Comparison of ENCODE assay signal across 8 mouse cellular contexts in genomic region chr7:143505823-143506222, GRCm38 (mm10). TPM values are rescaled to one million over a fixed set of nuclear protein-coding genes. Genes with fewer than 3 reads are reported as not detected.
DNase-seq lines count a peak whose midpoint lies in the region; ATAC-seq and TF ChIP-seq lines count a peak whose summit lies in the region.

No protein-coding gene starts in this region.

- no peaks in the 10 kb centered on the region for H3K9me3 ChIP-seq in intestine, postnatal 0 days (ENCODE audit: control insufficient read depth)
- no peaks in the 10 kb centered on the region for H3K9me3 ChIP-seq in intestine, embryonic 15.5 days
- H3K9me3 ChIP-seq in limb, embryonic 14.5 days (ENCODE audit: control insufficient read depth, low read length), result no peaks in the 10 kb centered on the region

- peak; percentile 74 for TF ChIP-seq CTCF in intestine, postnatal 0 days (IDR thresholded peaks at IDR 0.05; ENCODE audit: low read depth)

- H3K9ac ChIP-seq in intestine, postnatal 0 days (ENCODE audit: low read depth, low read length), result no peak overlapping the region
- no peak overlapping the region for H3K9ac ChIP-seq in intestine, embryonic 15.5 days
- H3K9ac ChIP-seq in limb, embryonic 14.5 days (ENCODE audit: low read depth, low read length, severe bottlenecking), result no peak overlapping the region

- H3K27me3 ChIP-seq in intestine, postnatal 0 days (replicated peaks; ENCODE audit: control insufficient read depth, insufficient read depth, low read length), result peaks cover 25% of the 10 kb centered on the region
- H3K27me3 ChIP-seq in intestine, embryonic 15.5 days (replicated peaks), result peaks cover 22% of the 10 kb centered on the region
- peaks cover 14% of the 10 kb centered on the region for H3K27me3 ChIP-seq in limb, embryonic 14.5 days (ENCODE audit: control insufficient read depth, insufficient read depth, low read length)

- no peak overlapping the region for H3K4me3 ChIP-seq in intestine, postnatal 0 days (ENCODE audit: low read depth, low read length)
- no peak overlapping the region for H3K4me3 ChIP-seq in intestine, embryonic 15.5 days (replicated peaks)
- H3K4me3 ChIP-seq in limb, embryonic 14.5 days (replicated peaks; ENCODE audit: low read length), result no peak overlapping the region

- DNase-seq in adrenal gland, adult (ENCODE audit: inconsistent age in 2 of 2, low spot score in 1 of 2), result peak; percentile 78 to 94
- DNase-seq in embryo, embryonic 11 days, result peak; percentile 74
- DNase-seq in heart, postnatal 36 days, result peak; percentile 69 to 85
- DNase-seq in limb, embryonic 14.5 days (ENCODE audit: low spot score), result peak; percentile 58
- DNase-seq in retina, postnatal 1 day, result peak; percentile 74
- peak; percentile 92 for DNase-seq in thymus, postnatal 4 days

- 28% methylated on average over 11 of the region's 11 CpGs for WGBS in intestine, postnatal 0 days
- 33% methylated on average over 11 of the region's 11 CpGs for WGBS in intestine, embryonic 15.5 days
- 26% methylated on average over 11 of the region's 11 CpGs for whole genome bisulfite sequencing in limb, embryonic 14.5 days

- intact Hi-C loops in heart, postnatal 36 days (cut with DNase I), result loop anchor here (1.0 to 5.0 kb wide), 2 partner anchors 26 to 34 kb away; partner anchors contain the start of gene Slc22a18

- H3K27ac ChIP-seq in intestine, postnatal 0 days (ENCODE audit: low read depth, low read length), result no peak overlapping the region
- H3K27ac ChIP-seq in intestine, embryonic 15.5 days, result no peak overlapping the region
- no peak overlapping the region for H3K27ac ChIP-seq in limb, embryonic 14.5 days (replicated peaks; ENCODE audit: low read depth, low read length)

- H3K4me1 ChIP-seq in intestine, postnatal 0 days (replicated peaks; ENCODE audit: control insufficient read depth, insufficient read depth, low read length), result 0 out of 2 replicates have a peak, but pooled peaks cover 3% of the 10 kb centered on the region
- peaks cover 15% of the 10 kb centered on the region for H3K4me1 ChIP-seq in intestine, embryonic 15.5 days (replicated peaks)
- peaks cover 7% of the 10 kb centered on the region; the same call in 1 of the 2 replicates for H3K4me1 ChIP-seq in limb, embryonic 14.5 days (ENCODE audit: control insufficient read depth, insufficient read depth, low read length)

- no peak overlapping the region for H3K4me2 ChIP-seq in intestine, postnatal 0 days (replicated peaks; ENCODE audit: low read depth)
- no peak overlapping the region for H3K4me2 ChIP-seq in intestine, embryonic 15.5 days (replicated peaks)
- H3K4me2 ChIP-seq in limb, embryonic 14.5 days (replicated peaks; ENCODE audit: low read depth, low read length, severe bottlenecking), result no peak overlapping the region

- ATAC-seq in intestine, postnatal 0 days, result no peak
- no peak for ATAC-seq in intestine, embryonic 15.5 days
- ATAC-seq in limb, embryonic 14.5 days (ENCODE audit: low FRiP score, low read depth), result no peak

- no peak for TF ChIP-seq POLR2A in limb, embryonic 14.5 days (IDR thresholded peaks at IDR 0.05; ENCODE audit: borderline replicate concordance, extremely low read depth, insufficient read depth, insufficient read length)

- H3K36me3 ChIP-seq in intestine, postnatal 0 days (ENCODE audit: control insufficient read depth, insufficient read depth), result no peaks in the 10 kb centered on the region
- no peaks in the 10 kb centered on the region for H3K36me3 ChIP-seq in intestine, embryonic 15.5 days
- H3K36me3 ChIP-seq in limb, embryonic 14.5 days (ENCODE audit: control insufficient read depth, insufficient read depth, low read length), result no peaks in the 10 kb centered on the region

RNA-seq across cellular contexts. Expression of gene Phlda2, which starts 2.9 kb away (rescaled TPM):
- polyA plus RNA-seq in intestine, postnatal 0 days (2015; fragmentation: Nextera tagmentation; extraction: Ambion mirVana), result 1.0 and 1.3 TPM in 2 replicates
- 13.6 and 17.7 TPM in 2 replicates for polyA plus RNA-seq in intestine, embryonic 15.5 days (2015; fragmentation: Nextera tagmentation; extraction: Ambion mirVana)
- total RNA-seq in heart, postnatal 36 days (2021), result not detected
- 23.3 and 34.7 TPM in 2 replicates for polyA plus RNA-seq in limb, embryonic 14.5 days (2012; rRNA removed)
- polyA plus RNA-seq in limb, embryonic 14.5 days (2014; fragmentation: Nextera tagmentation; extraction: Ambion mirVana), result 13.7 and 14.1 TPM in 2 replicates

RNA-seq across cellular contexts. Expression of gene Slc22a18, which starts 32.3 kb away (rescaled TPM):
- 21.6 and 25.0 TPM in 2 replicates for polyA plus RNA-seq in intestine, postnatal 0 days (2015; fragmentation: Nextera tagmentation; extraction: Ambion mirVana)
- 11.4 and 13.4 TPM in 2 replicates for polyA plus RNA-seq in intestine, embryonic 15.5 days (2015; fragmentation: Nextera tagmentation; extraction: Ambion mirVana)
- under 1 TPM; 0.33 to 0.54 TPM for total RNA-seq in heart, postnatal 36 days (2021)
- polyA plus RNA-seq in limb, embryonic 14.5 days (2012; rRNA removed), result 3.3 and 5.3 TPM in 2 replicates
- 2.3 and 2.6 TPM in 2 replicates for polyA plus RNA-seq in limb, embryonic 14.5 days (2014; fragmentation: Nextera tagmentation; extraction: Ambion mirVana)

RNA-seq across cellular contexts. Expression of gene Nap1l4, which starts 43.1 kb away (rescaled TPM):
- 79.9 and 85.0 TPM in 2 replicates for polyA plus RNA-seq in intestine, postnatal 0 days (2015; fragmentation: Nextera tagmentation; extraction: Ambion mirVana)
- polyA plus RNA-seq in intestine, embryonic 15.5 days (2015; fragmentation: Nextera tagmentation; extraction: Ambion mirVana), result 198 TPM in 2 replicates
- 100 to 1,000 TPM; 181 to 193 TPM for total RNA-seq in heart, postnatal 36 days (2021)
- polyA plus RNA-seq in limb, embryonic 14.5 days (2012; rRNA removed), result 146 and 192 TPM in 2 replicates
- polyA plus RNA-seq in limb, embryonic 14.5 days (2014; fragmentation: Nextera tagmentation; extraction: Ambion mirVana), result 116 and 121 TPM in 2 replicates

RNA-seq across cellular contexts. Expression of gene Cdkn1c, which starts 45.0 kb away (rescaled TPM):
- polyA plus RNA-seq in intestine, postnatal 0 days (2015; fragmentation: Nextera tagmentation; extraction: Ambion mirVana), result 542 and 615 TPM in 2 replicates
- polyA plus RNA-seq in intestine, embryonic 15.5 days (2015; fragmentation: Nextera tagmentation; extraction: Ambion mirVana), result 672 and 702 TPM in 2 replicates
- 10 to 100 TPM; 30.8 to 44.2 TPM for total RNA-seq in heart, postnatal 36 days (2021)
- 1,048 and 1,240 TPM in 2 replicates for polyA plus RNA-seq in limb, embryonic 14.5 days (2012; rRNA removed)
- polyA plus RNA-seq in limb, embryonic 14.5 days (2014; fragmentation: Nextera tagmentation; extraction: Ambion mirVana), result 2,054 and 2,200 TPM in 2 replicates
